Mouse (Mus musculus): ENCODE measurements around the gene Thap12.
A peak's percentile ranks its signal among the peaks of the same experiment; 100 is the strongest.

Thap12 gene

GRCm38 (mm10) chr7:98702283-98703240, at the start of gene Thap12:
Gene Thap12, plus strand, starts transcription at chr7:98703103.
- DNase-seq (ENCODE audit: low spot score): peak; percentile 96

GRCm38 (mm10) chr7:98655681-98656530, 47.0 kb upstream of the Thap12 start:
- DNase-seq (ENCODE audit: low spot score): peak; percentile 90

- DNase-seq (ENCODE audit: low spot score): peak; percentile 97
Observed at GRCm38 (mm10) chr7:98656531-98657221, 46.2 kb upstream of the Thap12 start, which contains the start of gene Emsy. Gene Emsy, minus strand, starts transcription at chr7:98656783.

- DNase-seq (ENCODE audit: low spot score): peak; percentile 50
Observed at GRCm38 (mm10) chr7:98665166-98665565, 37.7 kb upstream of the Thap12 start.

GRCm38 (mm10) chr7:98665726-98666125, 37.2 kb upstream of the Thap12 start:
- DNase-seq (ENCODE audit: low spot score): no peak

GRCm38 (mm10) chr7:98667956-98668746, 34.8 kb upstream of the Thap12 start:
- DNase-seq (ENCODE audit: low spot score): peak; percentile 67

GRCm38 (mm10) chr7:98670831-98671230, 32.1 kb upstream of the Thap12 start:
- no peak for DNase-seq (ENCODE audit: low spot score)

- no peak for DNase-seq (ENCODE audit: low spot score)
Observed at GRCm38 (mm10) chr7:98671416-98671815, 31.5 kb upstream of the Thap12 start.

GRCm38 (mm10) chr7:98672241-98672955, 30.5 kb upstream of the Thap12 start:
- DNase-seq (ENCODE audit: low spot score): no peak

- no peak for DNase-seq (ENCODE audit: low spot score)
Observed at GRCm38 (mm10) chr7:98674344-98674743, 28.6 kb upstream of the Thap12 start.

GRCm38 (mm10) chr7:98677511-98677910, 25.4 kb upstream of the Thap12 start:
- no peak for DNase-seq (ENCODE audit: low spot score)

- DNase-seq (ENCODE audit: low spot score): no peak
Observed at GRCm38 (mm10) chr7:98678441-98678840, 24.5 kb upstream of the Thap12 start.

GRCm38 (mm10) chr7:98680691-98681090, 22.2 kb upstream of the Thap12 start:
- no peak for DNase-seq (ENCODE audit: low spot score)

- DNase-seq (ENCODE audit: low spot score): no peak
Observed at GRCm38 (mm10) chr7:98682821-98683220, 20.1 kb upstream of the Thap12 start.

GRCm38 (mm10) chr7:98685895-98686294, 17.0 kb upstream of the Thap12 start:
- no peak for DNase-seq (ENCODE audit: low spot score)

- no peak for DNase-seq (ENCODE audit: low spot score)
Observed at GRCm38 (mm10) chr7:98690126-98690525, 12.8 kb upstream of the Thap12 start.

- DNase-seq (ENCODE audit: low spot score): peak; percentile 14
Observed at GRCm38 (mm10) chr7:98690831-98691230, 12.1 kb upstream of the Thap12 start.

- no peak for DNase-seq (ENCODE audit: low spot score)
Observed at GRCm38 (mm10) chr7:98692761-98693546, 9.9 kb upstream of the Thap12 start.

GRCm38 (mm10) chr7:98694046-98694445, 8.9 kb upstream of the Thap12 start:
- DNase-seq (ENCODE audit: low spot score): no peak

GRCm38 (mm10) chr7:98697496-98697895, 5.4 kb upstream of the Thap12 start:
- peak; percentile 25 for DNase-seq (ENCODE audit: low spot score)
